Mouse (Mus musculus) heart, postnatal 0 days (tissue): ENCODE measurements around the gene Olfr551. TPM values are rescaled to one million over a fixed set of nuclear protein-coding genes. Genes with fewer than 3 reads are reported as not detected.
"Not testable (repeated sequence)": the region's sequence is repeated elsewhere in the genome, so short reads cannot be mapped to it uniquely, and the experiment has no call there.

ENCODE experiments used
- ATAC-seq: fragments of 200-750 bp; cut with Nextera tagmentation; 2 replicates; pipeline ENCODE4 v1.8.0; 2017; ENCODE audit warnings: low read depth, moderate number of reproducible peaks, moderate library complexity; ENCODE audit not compliant: insufficient read depth
- DNase-seq: peaks from one replicate; pipeline ENCODE4 v3.0.0-alpha.2; 2016; ENCODE audit warnings: low spot score
- H3K27ac ChIP-seq: fragments of 300-500 bp; sonication (generic); 2 replicates; pipeline ENCODE4 v1.5.1; 2014; ENCODE audit warnings: low read depth, mild to moderate bottlenecking
- H3K27me3 ChIP-seq: fragments of 300-500 bp; sonication (generic); 2 replicates; pipeline ENCODE4 v1.6.1; 2014; ENCODE audit warnings: low read length, mixed read lengths; ENCODE audit not compliant: control insufficient read depth, insufficient read depth
- H3K36me3 ChIP-seq: fragments of 300-500 bp; sonication (generic); replicated peaks from 2 replicates; pipeline ENCODE4 v1.6.1; 2014; ENCODE audit warnings: low read length, mixed read lengths; ENCODE audit not compliant: control insufficient read depth, insufficient read depth
- H3K4me1 ChIP-seq: fragments of 300-500 bp; sonication (generic); 2 replicates; pipeline ENCODE4 v1.6.1; 2014; ENCODE audit warnings: antibody characterized with exemption; ENCODE audit not compliant: control insufficient read depth, insufficient read depth
- H3K4me2 ChIP-seq: fragments of 300-500 bp; sonication (generic); 2 replicates; pipeline ENCODE4 v1.6.1; 2014; ENCODE audit warnings: low read depth, mild to moderate bottlenecking, low read length, moderate library complexity
- H3K4me3 ChIP-seq: fragments of 300-500 bp; sonication (generic); 2 replicates; pipeline ENCODE4 v1.5.1; 2014; ENCODE audit warnings: low read depth, low read length
- H3K9ac ChIP-seq: fragments of 300-500 bp; sonication (generic); replicated peaks from 2 replicates; pipeline ENCODE4 v1.6.1; 2014; ENCODE audit warnings: low read depth, low read length, mixed read lengths
- H3K9me3 ChIP-seq: fragments of 300-500 bp; sonication (generic); replicated peaks from 2 replicates; pipeline ENCODE4 v1.6.1; 2016; ENCODE audit warnings: low read length; ENCODE audit not compliant: control insufficient read depth
- CTCF ChIP-seq: IDR thresholded peaks from 2 replicates; pipeline ENCODE4 v1.5.1; 2016; ENCODE audit warnings: antibody characterized with exemption, control low read depth, low read depth
- EP300 ChIP-seq: IDR thresholded peaks from 2 replicates; pipeline ENCODE4 v1.6.1; 2016; ENCODE audit warnings: antibody characterized with exemption, low read depth
- WGBS: fragments of 180-500 bp; shearing (Covaris S2); extraction: QIAGEN DNeasy Blood & Tissue Kit; methylation state at CpG from one replicate; pipeline ENCODE4 v1.1.7; 2014; 5-methylcytosine and 5-hydroxymethylcytosine counted together
- polyA plus RNA-seq: library from polyadenylated mRNA; unstranded; fragments of >200 nt; fragmentation: Nextera tagmentation; extraction: Ambion mirVana; gene quantifications from 2 replicates; pipeline ENCODE4 v1.2.1, GENCODE M21; 2015
- total RNA-seq: library from RNA; depleted of rRNA; stranded (reverse); fragments of >200 nt; gene quantifications from 2 replicates; pipeline ENCODE4 v1.2.3, GENCODE M21; 2014; ENCODE audit warnings: low replicate concordance; rRNA removed

Olfr551 gene
- total RNA-seq (not detected in 2 replicates), polyA plus RNA-seq (not detected in 2 replicates)

- 87% methylated on average over 3 of the region's 3 CpGs for WGBS
- Histone ChIP-seq H3K4me1 (no peaks in the 10 kb centered on the region), H3K4me3 (no peak within 1 kb of the TSS), H3K27me3 (no peaks in the 10 kb centered on the region), H3K27ac (no peak within 1 kb of the TSS), H3K4me2 (no peak within 1 kb of the TSS), H3K9ac (no peak within 1 kb of the TSS), H3K9me3 (no peaks in the 10 kb centered on the region), H3K36me3 (no peaks in the 10 kb centered on the region)
- DNase-seq (no peak), ATAC-seq (no peak)
- no peak for TF ChIP-seq EP300
- TF ChIP-seq CTCF: no peak
Measured at GRCm38 (mm10) chr7:102591786-102592185, at the start of gene Olfr551. Gene Olfr551 (minus strand): TSS chr7:102591886.

- no peak within 1 kb of the TSS for H3K4me2 ChIP-seq
- no peak for TF ChIP-seq EP300
- H3K4me3 ChIP-seq: no peak within 1 kb of the TSS
- WGBS: 68% methylated on average over 1 of the region's 1 CpGs
- DNase-seq (no peak), ATAC-seq (no peak)
- H3K9ac ChIP-seq: no peak within 1 kb of the TSS
- no peaks in the 10 kb centered on the region for H3K27me3 ChIP-seq
- H3K27ac ChIP-seq: no peak within 1 kb of the TSS
- no peaks in the 10 kb centered on the region for H3K36me3 ChIP-seq
- no peaks in the 10 kb centered on the region for H3K9me3 ChIP-seq
- H3K4me1 ChIP-seq: no peaks in the 10 kb centered on the region
Measured at GRCm38 (mm10) chr7:102638132-102638531, 46.4 kb upstream of the Olfr551 start, which contains the start of gene Olfr554. Gene Olfr554 (plus strand): TSS chr7:102638432.

- no peak overlapping the region for H3K27ac ChIP-seq
- no peaks in the 10 kb centered on the region for H3K27me3 ChIP-seq
- H3K4me3 ChIP-seq: no peak overlapping the region
- H3K9ac ChIP-seq: no peak overlapping the region
- H3K9me3 ChIP-seq: no peaks in the 10 kb centered on the region
- WGBS: 32% methylated on average over 3 of the region's 3 CpGs
- H3K36me3 ChIP-seq: no peaks in the 10 kb centered on the region
- no peak for ATAC-seq
- TF ChIP-seq EP300 (no peak), CTCF (peak; percentile 63)
- no peaks in the 10 kb centered on the region for H3K4me1 ChIP-seq
- DNase-seq: no peak
- H3K4me2 ChIP-seq: no peak overlapping the region
Measured at GRCm38 (mm10) chr7:102636665-102637064, 45.0 kb upstream of the Olfr551 start.

- not testable (repeated sequence) for H3K4me3 ChIP-seq, DNase-seq, H3K27ac ChIP-seq, H3K9me3 ChIP-seq, H3K9ac ChIP-seq, H3K4me1 ChIP-seq, H3K4me2 ChIP-seq, H3K27me3 ChIP-seq, ATAC-seq, H3K36me3 ChIP-seq
- 78% methylated on average over 17 of the region's 19 CpGs for WGBS
Measured at GRCm38 (mm10) chr7:102620368-102620767, 28.7 kb upstream of the Olfr551 start.

GRCm38 (mm10) chr7:102619608-102620007 is 27.9 kb upstream of the Olfr551 start:
- no peak overlapping the region for H3K27ac ChIP-seq
- H3K4me1 ChIP-seq: no peaks in the 10 kb centered on the region
- no peak overlapping the region for H3K4me2 ChIP-seq
- H3K9ac ChIP-seq: no peak overlapping the region
- H3K9me3 ChIP-seq: no peaks in the 10 kb centered on the region
- TF ChIP-seq EP300 (no peak), CTCF (no peak)
- no peaks in the 10 kb centered on the region for H3K27me3 ChIP-seq
- no peak for DNase-seq
- no peak for ATAC-seq
- WGBS: 19% methylated on average over 5 of the region's 5 CpGs
- H3K4me3 ChIP-seq: no peak overlapping the region
- H3K36me3 ChIP-seq: no peaks in the 10 kb centered on the region

- Histone ChIP-seq H3K27me3 (no peaks in the 10 kb centered on the region), H3K36me3 (no peaks in the 10 kb centered on the region), H3K4me1 (no peaks in the 10 kb centered on the region), H3K27ac (no peak within 1 kb of the TSS), H3K9ac (no peak within 1 kb of the TSS), H3K4me3 (no peak within 1 kb of the TSS), H3K4me2 (no peak within 1 kb of the TSS), H3K9me3 (no peaks in the 10 kb centered on the region)
- no peak for TF ChIP-seq EP300
- TF ChIP-seq CTCF: no peak
- DNase-seq (no peak), ATAC-seq (no peak)
Measured at GRCm38 (mm10) chr7:102618118-102618517, 26.4 kb upstream of the Olfr551 start, which contains the start of gene Olfr553. Gene Olfr553 (minus strand): TSS chr7:102618218.
